Mouse (Mus musculus): ENCODE measurements around the gene Gm5741.

The Gm5741 gene

DNA sequence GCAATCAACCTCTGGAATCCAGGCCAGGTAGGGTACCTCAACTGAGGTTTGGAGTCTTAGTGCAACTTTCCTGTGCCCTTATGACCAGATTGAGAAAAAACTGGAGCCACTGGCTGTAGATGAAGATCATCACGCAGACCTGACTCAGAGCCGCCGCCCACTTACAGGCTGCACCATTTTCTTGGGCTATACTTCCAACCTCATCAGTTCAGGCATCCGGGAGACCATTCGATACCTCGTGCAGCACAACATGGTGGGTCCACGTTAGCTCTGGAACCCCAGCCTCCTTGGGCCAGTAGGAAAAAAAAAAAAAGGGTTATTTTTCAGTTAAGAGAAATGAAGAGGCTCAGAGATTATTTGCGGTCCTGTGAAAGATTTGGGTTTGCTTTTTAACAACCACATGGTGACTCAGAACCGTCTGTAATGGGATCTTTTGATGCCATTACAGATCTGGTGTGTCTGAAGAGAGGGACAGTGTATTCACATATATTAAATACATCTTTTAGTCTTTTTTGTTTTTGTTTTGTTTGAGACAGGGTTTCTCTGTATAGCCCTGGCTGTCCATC is 4.7 kb upstream of the Gm5741 start:
- DNase-seq, result no peak

- DNase-seq, result peak; percentile 95
These were observed 3.9 kb upstream of the Gm5741 start, which contains the start of gene Dhps for GRCm38 (mm10) chr8:85071514-85072281. Dhps (plus strand) TSS chr8:85071757.

DNA sequence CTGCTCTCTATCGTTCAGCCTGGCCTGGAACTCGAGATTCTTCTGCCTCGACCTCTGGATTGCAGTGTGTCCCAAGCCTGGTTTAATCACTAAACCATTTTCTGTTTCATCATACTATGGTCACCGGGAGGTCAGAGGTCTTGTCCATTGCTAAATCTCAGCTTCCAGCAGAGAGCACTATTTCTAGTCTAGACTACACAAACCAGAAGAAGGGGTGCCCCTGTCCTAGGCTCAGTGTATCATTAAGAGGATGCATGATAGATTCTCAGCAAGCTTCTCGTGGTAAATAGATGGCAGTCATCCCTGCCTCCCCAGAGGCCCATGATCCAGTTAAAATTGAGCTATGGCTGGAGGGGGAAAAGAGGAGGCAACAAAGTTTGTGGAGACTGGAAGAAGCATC is 3.3 kb upstream of the Gm5741 start:
- no peak for DNase-seq

GRCm38 (mm10) chr8:85067155-85067554 is 627 bp downstream of the Gm5741 start:
- no peak for DNase-seq

- DNase-seq, result no peak
These were observed 2.6 kb downstream of the Gm5741 start for GRCm38 (mm10) chr8:85065213-85065612.

GRCm38 (mm10) chr8:85062603-85063002 is 5.2 kb downstream of the Gm5741 start:
- DNase-seq, result no peak

DNA sequence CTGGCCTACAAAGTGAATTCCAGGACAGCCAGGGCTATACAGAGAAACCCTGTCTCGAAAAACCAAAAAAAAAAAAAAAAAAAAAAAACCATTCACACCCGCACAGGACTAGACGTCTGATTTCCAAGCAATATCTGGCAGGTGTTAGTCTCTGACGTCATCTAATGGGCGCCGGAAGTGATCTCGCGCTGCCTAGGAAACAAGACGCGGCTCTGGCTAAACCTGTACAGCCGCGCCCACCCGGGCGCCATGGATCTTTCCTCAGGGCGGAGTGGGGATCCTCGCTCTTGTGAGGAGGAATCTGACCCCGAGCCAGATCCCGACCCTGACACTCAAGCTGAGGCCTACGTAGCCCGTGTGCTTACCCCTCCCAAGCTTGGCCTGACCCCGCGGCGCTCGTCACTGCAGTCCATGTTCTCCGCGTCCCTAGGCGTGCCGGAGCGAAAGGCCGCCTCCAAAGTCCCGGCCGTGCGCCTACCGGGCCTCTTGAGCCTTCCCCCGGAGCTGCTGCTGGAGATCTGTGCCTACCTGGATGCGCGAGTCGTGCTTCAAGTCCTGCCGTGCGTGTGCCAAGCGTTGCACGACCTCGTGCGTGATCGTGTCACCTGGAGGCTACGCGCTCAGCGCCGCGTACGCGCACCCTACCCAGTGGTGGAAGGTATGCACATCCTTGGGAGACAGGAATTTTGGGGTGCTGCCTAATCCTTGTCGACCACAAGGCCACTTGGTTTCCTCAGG is 7.7 kb downstream of the Gm5741 start, which contains the start of gene Fbxw9:
TSS of gene Fbxw9 (plus strand) at position 177 of the 738 bp plus-strand sequence.
- DNase-seq, result peak; percentile 94

DNA sequence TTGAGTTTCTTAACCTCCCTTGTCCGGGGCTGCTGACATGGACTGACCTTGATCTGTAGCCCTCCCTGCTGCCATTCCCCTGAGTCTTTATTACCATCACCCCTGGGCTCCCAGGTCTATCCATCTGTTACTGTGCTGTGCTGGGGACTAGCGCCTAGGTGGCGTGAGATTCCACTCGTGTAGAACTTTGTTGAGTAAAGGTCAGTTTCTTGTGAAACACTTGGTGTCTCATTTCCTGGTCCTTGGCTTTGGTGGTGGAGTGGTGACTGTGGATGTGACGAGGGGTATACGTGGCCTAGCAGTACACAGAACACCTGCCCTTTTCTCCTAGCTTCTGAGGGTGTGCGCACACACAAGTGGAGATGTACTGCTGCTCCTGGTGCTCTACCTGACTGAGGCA is 10.4 kb downstream of the Gm5741 start:
- DNase-seq, result no peak

GRCm38 (mm10) chr8:85043619-85044018 is 24.2 kb downstream of the Gm5741 start:
- no peak for DNase-seq

- peak; percentile 37 for DNase-seq
These were observed 29.9 kb downstream of the Gm5741 start for GRCm38 (mm10) chr8:85037681-85038531.

DNA sequence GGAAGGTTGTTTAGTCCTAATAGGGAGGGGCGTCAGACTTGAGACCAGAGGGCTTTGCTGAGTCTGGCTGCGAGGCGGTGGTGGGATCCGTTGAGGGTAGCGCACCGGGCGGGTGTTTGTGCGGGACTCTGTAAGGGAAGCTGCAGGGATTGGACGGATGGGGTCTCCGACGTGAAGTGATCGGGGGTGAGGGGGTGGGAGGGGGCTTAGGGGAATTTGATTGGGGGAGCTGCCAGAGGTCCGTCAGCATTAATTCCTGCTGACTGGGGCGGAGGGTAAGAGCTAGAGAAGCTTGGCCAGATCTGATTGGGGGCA is 30.5 kb downstream of the Gm5741 start:
- no peak for DNase-seq

DNA sequence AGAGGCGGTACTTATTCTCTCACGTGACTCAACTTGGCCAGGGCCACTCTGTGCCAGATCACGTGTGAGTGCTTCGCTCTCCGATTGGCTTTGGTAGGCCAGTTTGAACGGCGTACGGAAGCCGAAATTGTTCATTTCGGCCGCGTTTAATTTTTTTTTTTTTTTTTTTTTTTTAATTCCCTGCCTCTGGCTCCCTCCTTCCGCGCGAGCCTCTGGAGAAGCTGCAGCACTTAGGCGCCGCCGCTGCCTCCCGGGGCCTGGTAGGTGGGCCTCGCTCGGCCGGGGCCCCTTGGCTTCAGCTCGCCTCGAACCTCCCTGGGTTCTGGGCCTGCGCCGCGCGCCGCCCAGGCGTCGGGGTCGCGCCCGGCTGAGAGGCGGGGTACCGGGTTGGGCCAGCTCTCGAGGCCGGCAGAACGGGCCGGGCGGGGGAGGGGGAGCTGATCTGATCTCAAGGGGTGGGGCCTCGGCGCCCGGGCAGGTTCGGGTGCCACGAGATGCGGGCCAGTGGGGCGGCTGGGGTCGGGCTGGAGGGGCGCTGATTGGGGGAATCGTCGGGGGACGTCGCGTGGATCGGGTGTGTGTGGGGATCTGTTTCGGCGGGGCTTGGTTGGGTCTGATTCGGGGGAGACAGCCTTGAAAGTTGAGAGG is 30.9 kb downstream of the Gm5741 start, which contains the start of gene Tnpo2:
TSS of gene Tnpo2 (plus strand) at position 198 of the 648 bp plus-strand sequence.
- peak; percentile 99 for DNase-seq

GRCm38 (mm10) chr8:85036381-85036717 is 31.4 kb downstream of the Gm5741 start:
- DNase-seq, result no peak

GRCm38 (mm10) chr8:85035728-85036310 is 32.0 kb downstream of the Gm5741 start:
- no peak for DNase-seq

DNA sequence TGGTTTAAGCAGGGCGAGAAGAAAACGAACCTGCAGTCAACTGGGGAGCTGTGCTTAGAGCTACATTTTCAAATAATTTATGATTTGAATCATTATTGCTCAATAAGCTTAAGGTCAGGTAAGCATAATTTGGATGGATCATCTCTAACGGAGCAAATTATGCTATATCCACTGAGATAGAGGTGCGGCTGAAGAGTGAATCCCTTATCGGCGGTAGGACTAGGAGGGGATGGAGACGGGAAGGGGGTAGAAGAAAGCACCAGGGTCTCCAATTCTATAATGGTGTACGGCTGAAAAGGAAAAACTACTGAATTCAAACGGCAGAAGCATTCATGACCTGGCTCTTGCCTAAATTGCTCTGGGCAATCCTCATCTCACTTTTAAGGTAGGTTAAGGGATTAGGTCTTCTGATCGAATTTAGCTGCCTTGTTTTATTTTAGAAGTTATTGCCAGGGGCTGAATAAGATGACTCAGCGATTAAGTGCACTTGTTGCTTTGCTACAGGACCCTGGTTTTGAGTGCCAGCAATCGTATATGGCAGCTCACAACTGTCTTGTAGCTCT is 32.5 kb downstream of the Gm5741 start:
- DNase-seq, result no peak

DNA sequence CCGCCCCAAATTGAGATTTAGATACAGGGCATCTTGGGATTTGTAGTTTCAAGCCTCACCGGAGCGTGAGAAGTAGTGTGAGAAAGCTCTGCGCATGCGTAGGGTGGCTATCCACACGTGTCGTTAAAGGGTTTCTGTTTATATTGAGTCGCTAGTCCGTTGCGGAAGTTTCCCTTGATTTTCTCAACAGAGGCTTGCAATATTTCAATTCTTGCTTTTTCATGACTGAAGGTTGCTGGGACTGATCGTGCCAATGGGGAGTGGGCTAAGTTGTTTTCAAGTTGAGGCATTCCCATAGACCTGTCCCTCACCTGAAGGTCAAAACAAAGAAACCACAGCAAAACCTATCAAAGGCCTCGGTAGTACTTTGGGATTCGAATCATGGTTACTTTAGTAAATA is 33.0 kb downstream of the Gm5741 start:
- peak; percentile 85 for DNase-seq

- no peak for DNase-seq
These were observed 33.9 kb downstream of the Gm5741 start for GRCm38 (mm10) chr8:85033867-85034266.

DNA sequence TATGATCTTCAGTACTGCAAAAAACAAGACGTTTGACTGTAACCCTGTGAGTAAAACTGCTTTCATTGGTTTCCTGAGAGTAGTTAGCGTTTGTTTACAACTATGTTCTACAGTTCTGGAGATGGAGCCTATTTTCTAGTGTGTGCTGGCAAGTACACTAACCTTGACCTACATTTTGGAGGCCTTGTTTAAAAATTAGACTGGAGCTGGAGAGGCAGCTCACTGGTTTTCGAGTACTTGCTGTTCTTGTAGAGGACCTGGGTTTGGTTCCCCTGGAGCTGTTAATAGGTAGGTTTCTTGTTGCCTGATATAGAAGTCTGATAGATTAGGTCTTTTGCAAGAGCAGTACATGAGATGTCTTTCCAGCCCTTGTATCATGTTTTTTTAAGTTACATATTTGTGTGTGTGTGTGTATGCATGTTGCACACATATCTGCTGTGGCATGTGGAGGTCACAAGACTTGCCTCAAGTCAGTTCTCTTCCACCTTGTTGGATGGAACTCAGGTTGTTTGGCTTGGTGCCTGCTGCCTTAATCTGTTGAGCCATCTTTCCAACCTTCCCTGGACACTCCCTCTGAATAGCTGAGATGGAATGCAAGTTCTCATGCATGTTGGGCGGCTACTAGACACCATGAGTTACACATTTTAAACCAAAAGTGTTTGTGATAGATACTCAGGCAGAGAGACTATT is 35.0 kb downstream of the Gm5741 start:
- DNase-seq, result no peak

GRCm38 (mm10) chr8:85029271-85029670 is 38.5 kb downstream of the Gm5741 start:
- DNase-seq, result no peak

DNA sequence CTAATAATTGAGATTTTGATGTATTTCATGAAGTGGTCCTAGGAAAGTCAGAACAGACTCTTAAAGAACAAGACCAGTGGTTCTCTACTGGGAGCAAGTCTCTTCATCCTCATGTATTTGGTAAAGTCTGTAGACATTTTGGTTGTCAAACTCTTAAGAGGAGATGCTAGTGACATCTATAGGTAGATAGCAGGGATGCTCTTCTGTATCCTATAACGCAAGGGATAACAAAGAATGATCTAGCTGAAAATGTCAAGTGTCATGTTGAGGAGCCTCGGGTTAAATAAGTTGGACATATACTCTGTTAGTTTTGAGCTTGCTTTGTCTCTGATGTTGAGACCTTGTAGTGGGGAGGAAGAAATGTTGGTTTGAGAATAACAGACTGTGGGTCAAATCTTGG is 39.9 kb downstream of the Gm5741 start:
- DNase-seq, result no peak

GRCm38 (mm10) chr8:85027516-85027855 is 40.3 kb downstream of the Gm5741 start:
- DNase-seq, result no peak

Data from retina, postnatal 1 day (tissue).